Mouse (Mus musculus): ENCODE measurements around the gene Susd1.

DNA sequence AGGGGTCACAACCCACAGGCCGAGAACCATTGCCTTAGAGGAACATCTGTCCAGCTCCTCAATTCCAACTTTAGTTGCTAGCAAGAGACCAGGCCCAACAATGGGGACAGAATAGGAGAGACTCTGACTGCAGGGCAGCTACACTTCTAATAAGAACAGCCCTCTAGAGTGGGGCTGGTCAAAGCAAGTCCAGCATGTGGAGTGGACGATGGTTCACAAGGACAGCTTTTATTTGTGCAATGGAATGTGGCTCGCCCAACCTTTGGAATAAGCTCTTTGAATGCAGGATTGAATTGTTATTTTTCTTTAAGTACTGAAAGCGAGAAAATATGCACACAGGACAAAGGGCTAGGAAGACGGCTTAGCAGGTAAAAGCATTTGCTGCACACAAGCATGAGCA is 12.0 kb downstream of the Susd1 start:
- TF ChIP-seq CTCF (IDR thresholded peaks at IDR 0.05; ENCODE audit: low read depth, low read length): no peak
- TF ChIP-seq POLR2A (IDR thresholded peaks at IDR 0.05; ENCODE audit: insufficient read depth, low read length): no peak
- TF ChIP-seq EP300 (IDR thresholded peaks at IDR 0.05; ENCODE audit: insufficient read depth, low read depth, low read length): no peak
